Mouse (Mus musculus): ENCODE measurements around the gene Ccdc85c.

Gene Ccdc85c

DNA sequence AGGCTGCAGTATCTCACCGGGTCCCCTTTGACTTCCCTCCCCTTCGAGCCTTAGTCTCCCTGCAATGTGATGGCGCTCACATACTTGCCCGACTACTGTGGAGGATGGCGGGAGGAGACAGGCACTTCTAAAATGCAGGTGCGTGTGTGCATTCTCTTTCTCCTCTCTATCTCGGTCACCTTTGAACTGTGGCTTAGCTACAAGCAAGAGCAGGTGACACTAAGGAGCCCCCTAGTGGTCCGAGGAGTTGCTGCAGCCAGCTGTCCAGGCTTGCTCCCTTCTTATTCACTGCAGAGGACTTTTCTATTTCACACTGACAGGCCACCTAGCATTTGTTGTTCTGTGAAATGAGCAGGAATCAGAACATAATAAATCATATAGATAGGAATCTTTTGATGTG lies 17.7 kb upstream of the Ccdc85c start:
- DNase-seq, result peak; percentile 90

DNA sequence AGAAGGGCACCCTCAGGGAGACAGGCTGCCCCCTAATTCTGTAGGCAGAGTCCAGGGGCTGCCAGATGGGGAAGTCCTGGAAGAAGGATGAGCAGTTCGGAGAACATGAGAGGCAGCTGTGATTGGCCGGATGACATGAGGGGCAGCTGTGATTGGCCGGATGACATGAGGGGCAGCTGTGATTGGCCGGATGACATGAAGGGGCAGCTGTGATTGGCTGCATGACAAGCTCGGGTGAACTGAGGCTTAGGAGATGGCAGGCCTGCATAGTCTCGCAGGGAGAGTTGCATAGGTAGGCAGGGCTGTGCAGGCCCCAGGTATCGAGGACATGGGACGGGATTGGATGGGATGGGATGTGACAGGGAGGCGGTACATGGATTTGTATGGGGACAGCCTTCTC lies 17.2 kb upstream of the Ccdc85c start:
- no peak for DNase-seq

DNA sequence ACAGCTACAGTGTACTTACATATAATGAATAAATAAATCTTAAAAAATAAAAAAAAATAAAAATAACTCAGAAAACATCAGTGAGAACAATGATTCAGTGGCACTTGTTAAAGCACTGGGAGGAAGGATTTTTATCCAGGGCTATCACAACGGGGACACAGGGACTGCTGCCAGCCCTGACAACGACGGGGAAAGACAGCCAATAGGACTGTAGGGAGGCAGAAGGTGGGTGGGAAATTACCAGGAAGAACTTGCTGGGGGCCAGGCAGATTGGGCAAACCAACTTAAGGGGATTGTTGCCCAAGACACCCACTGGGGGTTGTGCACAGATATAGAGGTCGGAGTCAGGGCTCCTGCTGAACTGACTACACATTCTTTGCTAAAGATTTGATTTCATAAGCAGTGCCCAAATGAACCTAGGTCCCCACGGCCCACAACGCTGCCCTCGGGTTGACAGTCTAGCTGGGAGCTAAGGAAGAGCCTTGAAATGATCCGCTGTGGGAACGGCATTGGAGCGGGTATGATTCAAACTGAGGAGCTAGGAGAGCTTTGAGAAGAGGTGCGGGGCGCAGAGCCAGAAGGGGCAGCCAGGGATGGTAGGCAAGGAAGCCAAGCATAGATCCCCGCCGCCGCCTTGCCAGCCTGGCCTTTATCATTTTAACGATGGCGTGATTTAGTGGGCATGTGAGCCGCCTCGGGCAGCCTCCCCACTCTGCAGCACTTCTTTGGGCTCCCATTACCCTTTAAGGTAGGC lies 13.1 kb upstream of the Ccdc85c start:
- DNase-seq, result no peak

DNA sequence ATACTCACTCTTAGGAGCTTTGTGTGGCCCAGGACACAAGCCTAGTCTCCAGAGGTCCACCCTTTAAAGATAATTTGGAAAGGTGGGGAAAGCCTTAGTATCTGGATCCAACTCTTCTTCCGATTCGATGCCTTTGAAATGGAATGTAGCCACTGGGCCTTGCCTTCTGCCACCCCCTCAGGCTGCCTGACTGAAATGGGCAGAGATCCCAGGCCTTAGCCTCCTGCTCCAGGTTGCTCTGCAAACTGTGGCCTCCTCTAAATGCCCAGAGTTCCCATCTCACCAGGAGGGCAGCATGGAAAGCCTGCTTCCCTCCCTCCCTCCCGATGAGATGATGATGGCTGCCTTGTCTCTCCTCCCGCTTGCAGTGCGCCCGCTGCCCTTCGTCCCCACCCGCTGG lies 11.8 kb upstream of the Ccdc85c start:
- peak; percentile 69 for DNase-seq

DNA sequence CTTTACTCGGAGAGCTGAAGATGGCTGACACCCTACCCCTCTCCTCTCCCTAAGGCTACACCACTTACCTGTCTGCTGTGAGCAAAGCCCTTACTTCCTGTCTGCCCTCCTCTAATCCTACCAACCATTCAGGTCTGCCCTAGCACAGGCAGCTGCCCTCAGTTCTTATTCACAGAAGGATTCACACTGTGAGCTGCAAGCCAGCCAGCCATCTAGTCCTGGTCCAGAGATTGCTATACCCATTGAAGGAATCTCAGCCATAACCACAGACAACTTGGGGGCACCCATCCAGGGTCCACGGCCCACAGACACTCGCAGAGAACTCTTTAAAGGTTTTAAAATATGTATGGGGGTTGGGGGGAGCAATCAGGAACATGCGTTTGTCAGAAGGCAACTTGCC lies 11.2 kb upstream of the Ccdc85c start:
- no peak for DNase-seq

DNA sequence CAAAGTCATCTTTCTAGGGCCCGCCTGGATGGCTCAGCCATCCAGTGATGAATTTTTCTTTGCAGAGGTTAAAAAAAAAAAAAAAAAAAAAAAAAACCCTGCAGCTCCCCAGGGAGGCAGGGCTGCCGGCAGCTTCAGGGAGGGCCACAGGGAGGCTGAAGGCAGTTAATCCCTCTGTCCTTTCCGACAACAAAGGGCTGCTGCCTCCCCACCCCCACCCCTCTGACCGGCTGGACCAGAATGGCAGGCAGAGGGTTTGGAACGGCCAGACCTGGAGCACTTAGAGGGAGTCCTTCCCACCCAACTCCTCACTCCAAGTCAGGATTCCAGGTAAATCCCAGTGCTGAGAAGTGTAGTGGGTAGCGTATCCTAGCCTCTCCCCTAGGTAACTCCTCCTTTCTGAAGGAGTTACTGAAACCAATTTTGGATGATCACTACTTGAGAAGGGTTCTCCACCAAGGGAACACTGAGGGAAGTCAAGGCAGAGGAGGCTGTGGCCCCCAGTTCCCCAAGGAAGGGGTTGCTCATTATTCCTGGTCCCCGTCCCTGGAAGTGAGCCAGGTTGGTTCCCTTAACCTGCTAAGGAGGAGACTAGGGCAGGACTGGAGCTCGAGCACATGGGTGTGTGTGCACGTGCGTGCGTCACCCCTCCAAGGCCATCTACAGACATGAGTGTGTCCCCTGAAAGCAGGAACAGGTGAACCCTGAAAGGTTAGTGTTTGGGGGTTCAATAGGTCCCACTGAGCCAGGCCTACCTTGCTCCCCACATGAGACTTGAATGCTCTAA lies 10.2 kb upstream of the Ccdc85c start:
- DNase-seq, result no peak

DNA sequence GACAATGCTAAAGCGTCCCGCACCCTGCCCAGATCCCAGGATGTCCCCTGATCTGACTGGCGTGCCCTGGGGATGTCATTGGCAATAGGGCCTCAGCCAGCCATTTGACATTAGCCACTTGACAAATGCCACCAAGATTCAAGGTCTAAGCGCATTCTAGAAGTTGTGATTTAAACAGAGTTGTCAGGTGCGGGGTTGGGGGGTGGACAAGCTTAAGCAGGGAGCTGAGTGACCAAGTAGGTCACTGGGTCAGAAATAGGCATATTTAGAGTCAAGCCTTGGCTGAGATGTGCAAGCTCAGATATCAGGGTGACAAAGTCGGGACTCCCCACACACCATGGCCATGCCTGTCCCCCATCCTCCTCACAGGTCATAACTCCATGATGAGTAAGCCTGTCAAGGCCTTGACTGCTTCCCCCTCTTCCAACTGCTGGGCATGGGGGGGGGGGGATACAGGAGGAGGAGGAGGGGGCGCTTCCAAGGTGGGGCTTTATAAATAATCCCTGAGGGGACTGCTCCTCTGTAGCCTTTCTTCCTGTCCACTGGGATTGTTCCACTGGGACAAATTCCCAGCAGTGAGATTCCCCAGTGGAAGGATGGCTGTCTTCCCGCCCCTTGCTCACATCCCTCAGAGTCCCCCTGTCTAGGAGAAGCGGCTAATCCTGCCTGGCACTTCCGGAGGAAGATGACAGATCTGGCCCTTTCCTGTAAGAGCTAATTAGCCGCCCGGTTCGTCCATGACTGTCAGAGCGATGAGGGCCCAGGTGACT lies 9.4 kb upstream of the Ccdc85c start:
- no peak for DNase-seq

DNA sequence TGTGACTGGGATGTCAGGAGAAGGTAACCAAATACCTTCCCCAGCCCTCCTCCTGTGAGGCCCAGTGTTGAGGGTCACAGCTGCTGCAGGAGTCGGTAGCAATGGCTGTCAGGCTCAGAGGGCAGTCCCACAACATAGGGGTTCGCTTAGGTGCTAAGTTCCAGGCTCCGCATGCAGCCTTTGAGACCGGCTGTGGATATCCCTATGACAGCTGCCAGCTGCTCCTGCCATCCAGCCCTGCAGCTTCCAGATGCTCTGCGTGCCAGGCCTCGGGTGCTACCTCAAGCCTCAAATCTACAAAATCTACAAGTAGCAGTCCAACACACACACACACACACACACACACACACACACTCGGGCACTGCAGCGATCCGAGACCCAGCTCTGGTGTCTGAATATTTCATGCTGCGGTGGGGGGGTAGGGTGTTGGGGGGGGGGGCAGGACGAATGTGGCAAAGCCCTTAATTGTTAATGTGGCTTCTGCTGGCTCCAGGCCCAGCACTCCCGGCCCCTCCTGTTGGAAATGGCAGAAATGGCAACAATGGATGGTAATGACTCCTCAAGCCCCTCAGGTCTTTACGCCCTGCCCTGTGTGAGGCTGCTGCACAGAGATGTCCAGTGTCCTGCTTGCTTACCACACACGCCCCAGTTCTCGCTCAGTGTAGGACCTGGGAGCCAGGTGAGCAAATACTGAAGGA lies 3.1 kb upstream of the Ccdc85c start:
- peak; percentile 64 for DNase-seq

DNA sequence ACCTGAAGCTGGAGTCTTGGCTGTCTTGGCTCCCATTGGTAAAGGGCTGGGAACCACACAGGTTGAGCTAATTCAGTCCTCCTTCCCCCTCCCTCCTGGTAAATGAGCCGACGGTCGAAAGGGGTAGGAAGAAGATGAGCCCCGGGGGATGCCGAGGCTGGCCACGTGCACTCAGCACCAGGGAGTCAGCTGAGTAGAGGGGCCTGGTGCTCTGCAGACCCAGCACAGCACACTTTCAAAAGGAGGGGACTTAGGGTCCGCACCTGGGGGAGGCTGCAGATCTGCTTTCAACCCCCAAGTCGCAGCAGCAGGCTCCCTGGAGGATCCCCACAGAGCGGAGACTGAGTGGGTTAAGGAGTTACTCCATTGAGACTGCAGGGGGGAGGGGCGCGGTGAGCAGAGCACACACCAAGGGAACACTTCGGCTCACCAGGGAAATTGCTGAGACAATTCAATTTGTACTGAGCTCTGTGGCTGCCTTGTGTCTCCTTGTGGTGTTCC lies 2.2 kb upstream of the Ccdc85c start:
- DNase-seq, result peak; percentile 61

DNA sequence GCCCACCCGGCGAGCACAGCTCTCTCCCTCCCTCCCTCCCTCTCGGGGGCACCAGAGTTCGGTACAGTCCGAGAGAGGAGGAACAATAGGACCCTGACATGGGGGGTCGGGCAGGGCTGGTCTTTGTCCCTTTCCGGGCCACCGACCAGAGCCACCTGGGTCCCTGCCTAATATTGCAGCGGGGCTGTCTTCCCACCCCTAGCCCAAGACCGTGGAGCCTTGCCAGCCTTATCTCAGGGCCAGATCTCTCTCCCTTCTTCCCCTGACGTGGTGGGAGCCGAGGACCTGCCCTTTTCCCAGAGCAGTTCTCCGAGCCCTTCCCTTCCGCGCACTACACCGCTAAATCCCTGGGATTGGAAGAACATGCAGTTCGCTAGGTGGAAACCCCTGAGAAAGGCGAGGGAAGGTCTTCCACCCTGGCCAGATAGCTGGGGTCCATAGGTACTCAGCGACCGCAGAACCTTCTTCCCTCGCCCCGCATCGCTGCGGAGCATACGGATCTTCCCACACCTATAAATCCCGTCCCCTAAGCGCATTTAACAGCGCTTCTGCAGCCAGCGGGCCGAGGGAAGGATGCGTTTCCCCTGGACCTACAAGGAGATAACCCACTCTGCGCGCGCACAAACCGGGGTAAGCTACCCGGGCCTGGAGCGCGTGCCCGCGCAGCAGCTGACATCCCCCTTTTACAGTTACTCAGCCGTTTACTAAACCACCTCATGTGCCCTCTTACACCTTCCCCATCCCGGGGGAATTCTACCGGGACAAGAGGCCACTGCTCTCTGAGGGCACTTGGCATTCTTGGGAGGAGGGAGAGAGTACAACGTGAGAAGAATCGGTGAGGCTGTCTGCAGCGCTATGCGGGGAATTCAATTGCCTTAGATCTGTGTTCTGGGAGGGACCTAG lies 946 bp upstream of the Ccdc85c start:
- DNase-seq, result peak; percentile 88

DNA sequence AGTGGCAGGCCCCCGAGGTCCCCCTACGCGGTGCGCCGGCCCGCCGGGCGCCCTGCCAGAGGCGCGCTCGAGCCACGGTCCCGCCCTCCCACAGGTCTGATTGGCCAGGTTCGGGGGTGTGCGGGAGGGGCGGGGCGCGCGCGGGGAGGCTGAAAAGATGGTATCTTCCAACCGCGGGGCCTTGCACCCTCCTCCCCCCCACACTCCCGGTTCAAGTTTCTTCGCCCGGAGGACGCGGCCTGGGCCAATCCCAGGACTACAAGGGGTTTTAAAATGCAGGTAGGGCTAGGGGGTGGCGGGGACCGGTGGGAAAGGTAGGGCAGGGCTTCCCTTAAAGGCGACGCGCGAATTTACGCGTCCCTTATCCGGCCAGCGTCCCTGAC lies 274 bp upstream of the Ccdc85c start:
- peak; percentile 99 for DNase-seq

DNA sequence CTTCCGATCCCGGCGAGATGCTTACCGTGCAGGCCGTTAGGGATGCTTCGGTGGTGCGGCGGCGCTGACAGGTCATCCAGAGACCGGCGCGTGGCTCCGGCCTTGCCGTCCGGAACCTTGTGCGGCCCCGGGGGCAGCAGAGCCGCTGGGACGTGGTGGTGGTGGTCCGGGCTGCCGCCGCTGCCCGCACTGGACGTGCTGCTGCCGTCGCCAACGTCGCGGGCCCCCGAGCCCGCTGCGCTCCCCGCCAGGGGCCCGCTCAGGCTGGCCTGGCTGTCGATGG lies 971 bp downstream of the Ccdc85c start:
- DNase-seq, result no peak

DNA sequence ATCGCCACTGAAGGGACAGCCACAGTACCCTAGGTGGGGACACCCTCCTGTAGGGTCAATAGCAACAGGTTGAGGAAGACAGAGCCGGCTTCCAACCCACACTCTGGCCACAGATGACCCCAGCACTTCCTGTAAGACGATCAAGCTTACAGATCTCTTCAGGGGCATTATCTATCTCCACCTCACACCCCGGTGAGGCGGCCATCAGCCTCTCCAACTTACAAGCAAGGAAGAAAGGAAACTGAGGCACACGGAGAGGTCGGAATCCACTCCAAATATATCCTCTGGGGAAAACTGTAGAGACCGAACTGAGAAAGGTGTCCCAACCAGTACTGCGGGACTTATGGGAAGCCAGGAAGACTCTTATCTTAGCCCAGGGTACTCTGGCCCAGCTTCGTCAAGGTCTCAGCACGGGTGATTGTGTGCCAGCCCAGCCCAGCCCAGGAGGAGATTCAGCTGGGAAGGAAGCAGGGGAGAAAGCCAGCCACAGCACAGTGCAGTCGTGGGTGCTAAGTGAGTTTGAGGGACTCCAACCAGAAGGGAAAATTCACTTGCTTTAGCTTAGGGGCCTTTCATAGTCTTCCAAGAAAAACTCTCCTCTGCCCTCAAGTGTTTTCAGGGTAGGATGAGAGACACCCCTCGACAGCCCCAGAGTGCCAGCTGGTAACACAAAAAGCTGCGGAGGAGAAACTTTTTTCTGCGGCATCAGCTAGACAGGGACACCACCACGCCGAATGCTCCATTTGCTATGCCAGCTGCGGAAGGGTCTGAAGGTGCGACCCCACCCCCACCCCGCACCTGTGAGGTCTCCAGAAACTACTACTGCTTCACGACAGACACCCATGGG lies 1.5 kb downstream of the Ccdc85c start:
- peak; percentile 55 for DNase-seq

DNA sequence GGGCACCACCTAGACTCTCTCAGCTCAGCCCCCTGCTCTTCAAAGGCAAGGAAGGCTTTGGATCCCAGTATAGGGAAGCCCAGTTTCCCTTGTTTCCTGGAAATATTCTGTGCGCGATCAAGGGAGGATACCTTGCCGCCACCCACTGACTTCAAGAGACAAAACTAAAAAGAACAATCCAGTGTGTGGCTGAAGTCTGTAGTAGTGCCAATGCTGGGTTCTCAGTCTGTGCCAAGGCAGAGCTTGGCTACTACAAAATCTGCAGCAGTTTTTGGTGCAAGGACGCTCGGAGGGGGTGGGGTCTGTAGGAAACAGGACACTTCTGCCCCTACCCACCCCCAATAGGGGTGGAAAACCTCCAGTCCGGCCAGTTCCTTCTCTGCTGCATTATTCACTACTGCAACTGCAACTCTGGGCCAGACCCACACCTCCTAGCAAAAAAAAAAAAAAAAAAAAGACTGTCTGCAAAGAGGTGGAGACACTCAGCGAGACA lies 3.0 kb downstream of the Ccdc85c start:
- no peak for DNase-seq

DNA sequence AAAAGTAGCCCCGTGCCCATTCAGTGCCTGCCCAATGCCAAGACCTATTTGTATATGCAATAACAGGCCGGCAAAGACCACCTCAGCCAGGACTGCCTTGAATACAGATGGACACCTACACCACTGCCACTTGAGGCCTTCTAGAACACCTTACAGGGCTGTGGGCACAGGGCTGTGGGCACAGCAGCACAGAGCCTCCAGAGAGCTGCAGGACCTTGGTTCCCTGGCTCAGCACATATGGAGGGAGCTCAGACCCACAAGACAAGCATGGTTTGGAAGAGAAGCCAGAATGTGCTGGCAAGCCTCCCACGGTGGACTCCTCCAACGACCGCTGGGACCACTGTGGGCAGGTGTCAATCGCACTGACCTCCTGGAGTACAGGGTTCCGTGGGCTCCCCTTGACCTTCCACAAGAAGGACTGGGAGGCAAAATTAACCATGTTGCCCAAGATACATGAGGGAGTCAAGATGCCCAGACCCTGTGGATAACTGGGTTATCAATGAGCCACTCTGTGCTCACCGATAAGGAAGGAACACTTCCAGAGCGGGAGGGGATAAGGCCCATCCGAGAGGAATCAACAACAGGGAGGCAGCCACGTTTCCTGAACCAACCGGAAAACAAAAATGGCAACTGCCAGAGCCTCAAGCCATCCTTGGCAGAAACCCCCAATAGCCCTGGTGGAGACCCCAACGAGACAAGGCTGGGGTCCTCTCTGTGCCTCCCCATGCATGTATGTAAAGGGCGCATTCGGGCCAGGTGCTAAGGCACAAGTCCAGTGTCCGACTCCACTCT lies 3.7 kb downstream of the Ccdc85c start:
- peak; percentile 71 for DNase-seq

DNA sequence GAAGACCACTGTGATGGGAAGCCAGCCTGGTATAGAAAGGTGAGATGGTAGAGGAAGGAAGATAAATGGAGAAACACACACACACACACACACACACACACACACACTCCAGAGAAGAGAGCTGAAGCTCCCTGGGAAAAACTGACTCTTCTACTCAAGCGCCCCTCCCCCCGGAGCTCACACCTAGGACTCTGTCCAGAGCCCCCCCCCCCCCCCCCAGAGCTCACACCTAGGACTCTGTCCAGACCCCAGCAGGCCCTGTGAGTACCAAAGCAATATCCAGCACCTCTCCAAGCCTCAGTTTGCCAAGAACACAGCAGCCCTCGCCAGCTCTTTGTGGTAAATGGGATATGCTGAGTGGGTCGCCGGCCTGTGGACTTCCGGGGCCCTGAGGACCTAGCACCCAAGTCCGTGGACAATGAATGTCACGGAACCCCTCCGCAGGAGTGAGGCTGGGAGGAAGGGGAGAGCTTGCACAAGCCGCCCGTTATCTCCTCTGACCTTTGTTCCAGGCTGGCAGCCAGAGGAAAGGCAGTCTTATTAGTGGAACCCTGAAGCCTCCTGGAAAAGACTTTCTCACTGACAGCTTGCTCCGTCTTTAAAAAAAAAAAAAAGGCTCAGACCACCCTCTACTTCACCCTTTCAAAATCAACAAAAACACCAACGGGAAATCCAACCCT lies 4.8 kb downstream of the Ccdc85c start:
- DNase-seq, result peak; percentile 53

DNA sequence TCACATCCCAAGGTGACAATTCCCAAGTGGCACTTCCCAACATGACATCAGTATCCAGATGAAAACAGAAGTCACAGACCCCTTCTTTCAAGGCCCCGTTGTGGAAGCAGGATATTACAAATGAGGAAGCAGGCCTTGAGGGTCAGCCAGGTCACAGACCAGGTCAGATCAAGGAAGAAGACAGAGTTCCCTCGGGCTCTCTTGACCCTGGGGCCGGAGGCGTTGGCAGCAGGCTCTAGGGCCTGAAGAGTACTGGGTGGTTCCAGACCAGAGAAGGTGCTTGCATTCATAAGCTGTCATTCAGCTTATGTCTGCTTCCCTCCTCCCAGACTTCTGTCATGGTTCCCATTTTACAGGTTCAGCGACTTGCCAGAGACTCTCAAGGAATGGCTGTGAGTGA lies 5.5 kb downstream of the Ccdc85c start:
- peak; percentile 48 for DNase-seq

DNA sequence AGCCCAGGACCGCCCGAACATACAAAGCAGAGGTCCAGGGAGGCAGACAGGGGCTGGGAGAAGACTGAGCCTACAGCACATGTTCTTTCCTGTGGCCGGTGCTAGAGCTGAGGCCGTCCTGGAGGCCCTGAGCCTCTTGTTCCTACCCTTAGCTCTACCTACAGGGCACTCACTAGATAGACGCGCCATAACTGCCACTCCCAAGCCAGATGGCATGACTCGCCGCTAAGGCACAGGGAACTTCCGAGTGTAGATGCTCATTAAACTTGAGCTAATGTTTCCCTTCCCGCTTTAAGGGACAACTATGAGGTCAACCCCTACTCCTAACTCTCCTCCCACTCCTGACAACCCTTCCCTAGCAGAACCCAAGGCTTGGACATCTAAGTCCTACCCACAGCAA lies 6.3 kb downstream of the Ccdc85c start:
- DNase-seq, result peak; percentile 46

DNA sequence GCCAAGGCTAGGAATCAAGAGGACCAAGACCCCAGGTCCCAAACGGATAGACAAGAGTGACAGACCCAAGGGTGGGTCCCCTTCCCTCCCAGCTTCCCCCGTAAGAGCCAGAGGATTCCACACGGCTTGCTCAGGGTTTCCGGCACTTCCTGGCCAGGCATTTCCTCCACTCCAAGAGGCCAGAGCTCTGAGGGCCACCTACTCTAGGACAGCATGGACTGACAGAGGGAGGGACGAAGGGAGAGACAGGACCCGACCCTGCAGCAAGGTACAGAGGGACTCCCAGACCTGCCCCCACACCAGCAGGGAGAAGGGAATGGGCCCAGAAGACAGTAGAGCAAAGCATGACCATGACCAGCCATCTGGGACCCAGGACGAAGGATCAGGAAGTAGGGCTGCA lies 7.6 kb downstream of the Ccdc85c start:
- no peak for DNase-seq
